Mouse (Mus musculus) heart, adult 2 months (tissue): ENCODE data around the gene Grin2d.

Experiments used
- CTCF ChIP-seq: fragments of 200-600 bp; IDR thresholded peaks from 2 replicates; pipeline ENCODE4 v1.8.1; 2022; ENCODE audit warnings: antibody characterized with exemption, mild to moderate bottlenecking, moderate library complexity
- EP300 ChIP-seq: fragments of 200-500 bp; IDR thresholded peaks from 2 replicates; pipeline ENCODE4 v1.6.1; 2011; ENCODE audit warnings: low read depth, low read length, control low read depth; ENCODE audit not compliant: insufficient read depth
- POLR2A ChIP-seq: fragments of 200-500 bp; IDR thresholded peaks from 2 replicates; pipeline ENCODE4 v1.6.1; 2011; ENCODE audit warnings: mild to moderate bottlenecking, low read depth, low read length, control low read depth; ENCODE audit not compliant: insufficient read depth

DNA sequence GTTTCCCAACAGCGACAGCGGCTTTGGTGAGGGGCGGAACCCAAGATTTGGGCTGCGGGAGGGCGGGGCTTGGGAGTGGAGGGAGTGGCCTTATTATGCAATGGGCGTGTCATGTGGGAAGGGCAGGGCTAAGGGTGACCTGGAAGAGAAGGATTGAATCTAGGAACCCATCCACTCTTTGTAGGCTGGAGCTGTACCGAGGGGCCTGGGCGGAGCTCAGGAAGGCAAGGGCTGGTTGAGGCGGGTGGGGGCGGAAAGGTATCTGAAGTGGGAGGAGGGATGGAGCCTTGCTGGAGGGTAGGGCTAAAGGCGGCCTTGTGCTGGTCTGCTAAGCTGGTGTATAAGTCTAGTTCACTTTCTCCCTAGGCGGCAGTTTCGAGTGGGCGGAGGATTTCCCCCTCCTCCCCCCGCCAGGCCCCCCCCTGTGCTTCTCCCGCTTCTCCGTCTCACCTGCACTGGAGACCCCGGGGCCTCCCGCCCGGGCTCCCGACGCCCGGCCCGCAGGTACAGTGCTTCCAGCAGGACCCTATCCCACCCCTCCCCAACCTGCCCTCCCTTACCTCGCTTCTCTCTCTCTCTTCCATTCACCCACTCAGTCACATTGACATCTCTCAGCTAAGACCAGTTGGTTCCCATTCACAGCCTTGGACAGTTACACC lies 77.5 kb downstream of the Grin2d start:
- TF ChIP-seq EP300 (no peak), POLR2A (no peak), CTCF (no peak)
